Mouse (Mus musculus) olfactory bulb, adult 2 months (tissue): ENCODE measurements around the gene Xbp1. TPM values are rescaled to one million over a fixed set of nuclear protein-coding genes. Genes with fewer than 3 reads are reported as not detected.
"Not testable (repeated sequence)": the region's sequence is repeated elsewhere in the genome, so short reads cannot be mapped to it uniquely, and the experiment has no call there.

Experiments used
- H3K27ac ChIP-seq: fragments of 200-500 bp; 2 replicates; pipeline ENCODE4 v1.5.1; 2012; ENCODE audit warnings: low read depth, low read length; ENCODE audit not compliant: insufficient read depth
- H3K4me1 ChIP-seq: fragments of 200-500 bp; 2 replicates; pipeline ENCODE4 v1.6.1; 2012; ENCODE audit warnings: low read length; ENCODE audit not compliant: control insufficient read depth, insufficient read depth
- H3K4me3 ChIP-seq: fragments of 200-500 bp; 2 replicates; pipeline ENCODE4 v1.5.1; 2012; ENCODE audit warnings: mild to moderate bottlenecking, low read depth, low read length, moderate library complexity; ENCODE audit not compliant: insufficient read depth
- CTCF ChIP-seq: fragments of 200-500 bp; IDR thresholded peaks from 2 replicates; pipeline ENCODE4 v1.5.1; 2012; ENCODE audit warnings: low read depth, mild to moderate bottlenecking, low read length, moderate library complexity; ENCODE audit not compliant: insufficient read depth
- POLR2A ChIP-seq: fragments of 200-500 bp; IDR thresholded peaks from 2 replicates; pipeline ENCODE4 v1.6.1; 2012; ENCODE audit warnings: mild to moderate bottlenecking, low read depth, low read length, moderate library complexity; ENCODE audit not compliant: insufficient read depth
- WGBS: fragments of 180-500 bp; shearing (Covaris S2); methylation state at CpG from one replicate; pipeline ENCODE4 v1.1.7; 2018; 5-methylcytosine and 5-hydroxymethylcytosine counted together
- polyA plus RNA-seq: library from polyadenylated mRNA; stranded (reverse); fragments of >200 nt; gene quantifications from 2 replicates; pipeline ENCODE4 v1.2.4, GENCODE M21; 2012; ENCODE audit warnings: low replicate concordance; ENCODE audit not compliant: missing spikeins, insufficient read depth, insufficient read length

Xbp1 gene
- not detected in 2 replicates for polyA plus RNA-seq

DNA sequence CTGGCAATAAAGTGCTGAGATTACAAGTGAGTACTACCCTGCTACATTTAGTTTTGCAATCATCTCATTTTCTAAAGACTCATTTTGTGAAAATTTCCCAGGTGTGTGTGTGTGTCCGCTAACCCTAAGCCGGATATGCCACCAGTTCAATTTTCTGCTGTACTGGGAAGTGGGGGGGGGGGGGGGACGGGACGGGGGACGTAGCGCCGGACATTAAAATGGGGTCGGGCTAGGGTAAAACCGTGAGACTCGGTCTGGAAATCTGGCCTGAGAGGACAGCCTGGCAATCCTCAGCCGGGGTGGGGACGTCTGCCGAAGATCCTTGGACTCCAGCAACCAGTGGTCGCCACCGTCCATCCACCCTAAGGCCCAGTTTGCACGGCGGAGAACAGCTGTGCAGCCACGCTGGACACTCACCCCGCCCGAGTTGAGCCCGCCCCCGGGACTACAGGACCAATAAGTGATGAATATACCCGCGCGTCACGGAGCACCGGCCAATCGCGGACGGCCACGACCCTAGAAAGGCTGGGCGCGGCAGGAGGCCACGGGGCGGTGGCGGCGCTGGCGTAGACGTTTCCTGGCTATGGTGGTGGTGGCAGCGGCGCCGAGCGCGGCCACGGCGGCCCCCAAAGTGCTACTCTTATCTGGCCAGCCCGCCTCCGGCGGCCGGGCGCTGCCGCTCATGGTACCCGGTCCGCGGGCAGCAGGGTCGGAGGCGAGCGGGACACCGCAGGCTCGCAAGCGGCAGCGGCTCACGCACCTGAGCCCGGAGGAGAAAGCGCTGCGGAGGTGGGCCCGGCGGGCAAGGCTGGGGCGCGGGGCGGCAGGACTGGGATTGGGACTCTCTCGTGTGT lies at the start of gene Xbp1:
Gene Xbp1 (plus strand): TSS at position 248 of the 854 bp plus-strand sequence.
- WGBS, result under 1% methylated on average over 72 of the region's 72 CpGs
- Histone ChIP-seq H3K4me1 (peaks cover 15% of the 10 kb centered on the region), H3K4me3 (peak within 1 kb of the TSS; percentile 99), H3K27ac (peak within 1 kb of the TSS; percentile 93)
- TF ChIP-seq CTCF, result peak; percentile 28; the same call in 1 of the 2 replicates
- TF ChIP-seq POLR2A, result peak; percentile 93; the same call in 1 of the 2 replicates

DNA sequence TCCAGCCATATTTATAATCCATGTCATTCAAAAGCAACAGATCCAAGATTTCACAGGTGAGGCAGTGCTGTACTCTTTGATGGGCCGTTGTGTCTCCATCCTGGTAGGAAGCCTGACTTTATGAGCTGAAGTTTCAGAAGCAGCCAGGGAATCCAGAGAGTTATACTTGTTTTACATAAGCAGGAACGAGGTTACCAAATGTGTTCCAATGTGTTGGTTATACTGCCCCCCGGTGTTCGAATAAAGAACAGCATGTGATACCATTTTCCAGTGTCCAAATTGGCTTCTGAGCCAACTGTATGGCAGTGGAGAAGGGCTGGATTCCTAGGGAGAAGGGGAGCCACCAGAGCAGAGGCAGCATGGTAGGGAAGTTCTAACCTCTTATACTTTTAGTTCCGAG lies 46.3 kb upstream of the Xbp1 start:
- Histone ChIP-seq H3K4me3 (no peak overlapping the region), H3K4me1 (no peaks in the 10 kb centered on the region), H3K27ac (no peak overlapping the region)
- TF ChIP-seq CTCF (no peak), POLR2A (no peak)
- WGBS, result 12% methylated on average over 5 of the region's 5 CpGs

DNA sequence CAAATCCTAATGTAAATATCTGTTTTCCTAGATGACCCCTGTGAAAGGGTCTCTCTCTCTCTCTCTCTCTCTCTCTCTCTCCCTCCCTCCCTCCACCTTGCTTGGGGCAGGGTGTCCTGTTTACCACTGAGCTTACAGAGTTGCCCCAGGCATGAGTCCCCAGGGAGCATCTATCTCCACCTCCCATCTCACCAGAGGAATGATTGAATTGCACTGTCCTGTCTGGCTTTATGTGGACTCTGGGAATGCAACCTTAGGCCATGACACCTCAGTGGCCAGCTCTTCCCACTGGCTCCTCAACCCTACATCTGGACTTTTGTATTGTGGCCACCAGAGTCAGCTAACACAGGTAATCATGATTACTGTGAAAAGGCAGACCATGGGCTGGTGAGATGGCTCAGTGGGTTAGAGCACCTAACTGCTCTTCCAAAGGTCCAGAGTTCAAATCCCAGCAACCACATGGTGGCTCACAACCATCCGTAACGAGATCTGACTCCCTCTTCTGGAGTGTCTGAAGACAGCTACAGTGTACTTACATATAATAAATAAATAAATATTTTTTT lies 44.8 kb upstream of the Xbp1 start:
- not testable (repeated sequence) for H3K4me3 ChIP-seq, H3K4me1 ChIP-seq, H3K27ac ChIP-seq
- 93% methylated on average over 2 of the region's 2 CpGs for WGBS

DNA sequence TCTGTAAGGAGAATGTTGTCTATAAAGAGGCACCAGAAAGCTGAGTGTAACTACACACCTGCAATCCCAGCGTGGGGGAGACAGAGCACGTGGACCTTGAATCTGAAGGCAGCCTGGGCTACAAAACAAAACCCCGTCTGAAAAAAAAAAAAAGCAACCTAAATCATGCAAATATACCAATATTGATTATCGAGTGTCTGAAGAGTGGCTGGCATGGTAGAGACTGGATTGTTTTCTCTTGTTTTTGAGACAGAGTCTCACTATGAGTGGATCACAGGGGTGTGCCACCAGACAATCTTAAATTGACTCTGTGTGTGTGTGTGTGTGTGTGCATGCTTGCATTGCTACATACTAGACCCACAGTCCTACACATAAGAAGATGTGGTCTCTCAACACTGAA lies 43.7 kb upstream of the Xbp1 start:
- no peak overlapping the region for H3K4me3 ChIP-seq
- 94% methylated on average over 4 of the region's 4 CpGs for whole genome bisulfite sequencing
- TF ChIP-seq POLR2A (no peak), CTCF (no peak)
- no peaks in the 10 kb centered on the region for H3K4me1 ChIP-seq
- no peak overlapping the region for H3K27ac ChIP-seq

DNA sequence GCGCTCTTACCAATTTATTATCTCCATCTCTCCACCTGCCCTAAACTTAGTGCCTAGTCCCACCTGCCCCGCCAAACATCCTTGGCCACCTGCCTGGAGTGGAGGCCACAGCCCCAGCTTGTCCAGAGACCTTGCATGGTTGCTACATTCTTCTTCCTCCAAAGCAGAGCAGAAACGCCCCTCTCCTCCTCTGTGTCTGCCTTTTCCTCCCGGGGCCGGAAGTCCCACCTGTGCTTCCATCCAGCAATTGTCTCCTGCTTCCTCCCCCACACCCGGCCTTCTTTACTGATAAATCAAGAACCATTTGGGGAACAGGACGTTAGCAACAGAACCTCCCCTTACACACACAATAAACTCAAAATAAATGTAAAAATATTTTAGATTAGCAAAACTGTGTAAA lies 42.3 kb upstream of the Xbp1 start:
- H3K4me1 ChIP-seq, result no peaks in the 10 kb centered on the region
- 84% methylated on average over 7 of the region's 7 CpGs for WGBS

DNA sequence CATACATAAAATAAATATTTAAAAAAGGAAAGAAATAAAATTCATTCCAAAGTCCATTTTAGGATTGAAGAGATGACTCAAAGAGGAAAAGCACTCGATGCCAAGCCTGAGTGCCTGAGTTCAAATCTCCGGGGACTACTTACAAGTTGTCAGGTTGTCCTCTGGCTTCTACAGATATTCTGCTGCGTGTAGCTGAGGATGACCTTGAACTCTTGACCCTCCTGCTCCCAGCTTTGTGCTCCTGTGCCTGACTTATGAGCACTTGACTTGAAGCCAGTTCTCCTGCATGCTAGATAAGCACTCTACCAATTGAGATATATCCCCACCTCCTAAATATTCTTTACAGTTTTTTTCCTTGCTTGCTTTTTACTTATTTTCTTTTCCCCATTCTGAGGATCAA lies 41.6 kb upstream of the Xbp1 start:
- H3K4me1 ChIP-seq, result no peaks in the 10 kb centered on the region
- 96% methylated on average over 3 of the region's 3 CpGs for WGBS
- TF ChIP-seq CTCF (no peak), POLR2A (no peak)
- no peak overlapping the region for H3K4me3 ChIP-seq
- H3K27ac ChIP-seq, result no peak overlapping the region

More for the DNA sequence above, 42.3 kb upstream of the Xbp1 start:
- Histone ChIP-seq H3K4me3 (no peak overlapping the region), H3K27ac (no peak overlapping the region)
- TF ChIP-seq CTCF (no peak), POLR2A (no peak)

DNA sequence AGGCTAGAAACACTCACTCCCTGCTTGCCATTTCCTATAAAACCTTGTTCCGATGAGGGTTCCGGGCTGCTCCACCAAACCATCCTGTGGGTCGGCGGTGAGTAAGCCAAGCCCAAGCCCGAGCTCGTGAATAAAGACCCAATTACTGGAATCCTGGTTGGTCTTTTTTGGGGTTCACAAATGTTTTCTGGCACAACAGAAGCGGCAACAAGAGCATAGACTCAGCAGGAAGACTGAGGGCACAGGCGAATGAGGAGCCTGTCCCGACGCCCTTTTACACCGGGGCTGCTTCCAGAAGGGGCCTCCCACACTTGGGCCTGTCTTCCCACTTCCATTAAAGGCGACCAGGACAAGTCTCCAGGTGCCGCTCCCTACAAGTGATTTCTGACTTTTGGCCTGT lies 37.9 kb upstream of the Xbp1 start:
- 92% methylated on average over 13 of the region's 13 CpGs for WGBS

DNA sequence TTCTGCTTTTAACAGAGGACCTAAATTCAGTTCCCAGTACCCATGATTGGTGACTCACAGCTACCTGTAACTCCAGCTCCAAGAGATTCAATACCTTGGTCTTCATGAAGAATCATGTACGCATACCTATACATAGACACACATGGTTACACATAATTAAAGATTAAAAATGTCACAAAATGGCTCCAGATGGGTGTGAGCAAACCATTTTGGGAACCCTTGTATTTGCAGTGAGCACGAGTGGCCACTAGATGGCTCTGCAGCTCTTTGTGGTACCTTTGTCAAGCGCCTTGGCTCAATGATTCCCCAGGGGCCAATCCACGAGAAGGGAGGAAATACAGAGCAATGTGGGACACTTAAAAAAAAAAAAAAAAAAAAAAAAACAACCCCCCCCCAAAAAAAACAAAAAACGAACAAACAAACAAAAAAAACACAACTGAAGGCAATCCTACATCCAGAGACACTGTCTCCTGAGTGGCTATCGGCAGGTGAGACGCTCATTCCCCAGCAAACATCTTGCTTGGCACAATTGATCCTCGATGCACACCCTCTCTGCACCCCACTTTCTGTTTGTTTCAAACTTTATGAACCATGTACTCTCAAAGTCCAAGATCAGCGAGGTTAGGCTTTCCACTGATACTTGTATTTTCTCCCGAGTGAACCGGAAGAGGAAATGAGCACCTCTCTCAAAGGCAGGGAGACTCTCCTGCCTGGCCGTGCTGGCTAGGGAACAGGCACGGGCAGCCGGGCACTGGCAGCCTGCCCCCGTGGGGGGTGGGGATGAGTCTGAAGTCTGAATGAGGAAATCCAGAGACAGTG lies 35.1 kb upstream of the Xbp1 start:
- peaks cover 4% of the 10 kb centered on the region; the same call in 1 of the 2 replicates for H3K4me1 ChIP-seq
- TF ChIP-seq POLR2A, result no peak
- TF ChIP-seq CTCF, result peak; percentile 54
- H3K27ac ChIP-seq, result peak overlapping the region; percentile 79
- 6% methylated on average over 15 of the region's 15 CpGs for WGBS
- peak overlapping the region; percentile 53 for H3K4me3 ChIP-seq

More for the DNA sequence above, 37.9 kb upstream of the Xbp1 start:
- peaks cover 4% of the 10 kb centered on the region; the same call in 1 of the 2 replicates for H3K4me1 ChIP-seq
- H3K4me3 ChIP-seq, result no peak overlapping the region
- H3K27ac ChIP-seq, result no peak overlapping the region
- TF ChIP-seq POLR2A (no peak), CTCF (no peak)

DNA sequence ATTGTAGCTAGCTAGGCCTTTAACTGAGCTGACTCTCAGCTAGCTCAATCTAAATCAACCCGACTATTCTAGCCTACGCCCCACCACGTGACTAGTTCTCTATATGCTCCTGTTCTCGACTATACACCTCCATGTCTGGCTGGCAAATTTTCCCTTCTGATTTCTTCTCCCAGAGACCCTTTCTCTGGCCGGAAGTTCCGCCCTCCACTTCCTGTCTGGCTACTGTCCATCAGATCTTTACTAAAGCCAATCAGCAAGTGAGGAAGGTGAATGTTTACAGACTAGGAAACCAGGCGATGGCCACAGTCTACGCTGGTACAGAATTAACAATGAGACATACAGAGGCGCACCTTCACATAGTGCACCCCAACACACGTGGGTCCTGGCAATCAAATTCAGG lies 31.0 kb upstream of the Xbp1 start:
- 90% methylated on average over 10 of the region's 10 CpGs for WGBS
- not testable (repeated sequence) for H3K27ac ChIP-seq, H3K4me1 ChIP-seq, H3K4me3 ChIP-seq
